Mouse (Mus musculus): ENCODE results near the gene Slc26a6. TPM values are rescaled to one million over a fixed set of nuclear protein-coding genes. Genes with fewer than 3 reads are reported as not detected.
A peak's percentile ranks its signal among the peaks of the same experiment; 100 is the strongest.

The Slc26a6 gene
- polyA plus RNA-seq, 1 experiment = 17.0 TPM

GRCm38 (mm10) chr9:108819495-108819894 lies 33.6 kb upstream of the Slc26a6 start:
- TF ChIP-seq POLR2A (IDR thresholded peaks at IDR 0.05; ENCODE audit: borderline replicate concordance, extremely low read depth, low read depth, low read length) (no peak), CTCF (IDR thresholded peaks at IDR 0.05; ENCODE audit: insufficient read depth, low read length) (peak; percentile 89)
- WGBS = 54% methylated on average over 3 of the region's 3 CpGs
- Histone ChIP-seq H3K4me3 (replicated peaks; ENCODE audit: extremely low read depth, low read depth, low read length) (no peak overlapping the region), H3K4me1 (ENCODE audit: control insufficient read depth, insufficient read depth, low read length) (no peaks in the 10 kb centered on the region)
- DNase-seq = peak; percentile 57

GRCm38 (mm10) chr9:108820077-108820476 lies 33.0 kb upstream of the Slc26a6 start:
- TF ChIP-seq CTCF (IDR thresholded peaks at IDR 0.05; ENCODE audit: insufficient read depth, low read length) = no peak
- TF ChIP-seq POLR2A (IDR thresholded peaks at IDR 0.05; ENCODE audit: borderline replicate concordance, extremely low read depth, low read depth, low read length) = no peak
- 58% methylated on average over 5 of the region's 5 CpGs for WGBS
- Histone ChIP-seq H3K4me1 (ENCODE audit: control insufficient read depth, insufficient read depth, low read length) (no peaks in the 10 kb centered on the region), H3K4me3 (replicated peaks; ENCODE audit: extremely low read depth, low read depth, low read length) (no peak overlapping the region)
- no peak for DNase-seq

- TF ChIP-seq CTCF (IDR thresholded peaks at IDR 0.05; ENCODE audit: insufficient read depth, low read length) = no peak
- no peak for TF ChIP-seq POLR2A (IDR thresholded peaks at IDR 0.05; ENCODE audit: borderline replicate concordance, extremely low read depth, low read depth, low read length)
- WGBS = 5% methylated on average over 25 of the region's 25 CpGs
- no peak for DNase-seq
- peaks cover 7% of the 10 kb centered on the region for H3K4me1 ChIP-seq (ENCODE audit: control insufficient read depth, insufficient read depth, low read length)
- no peak overlapping the region for H3K4me3 ChIP-seq (replicated peaks; ENCODE audit: extremely low read depth, low read depth, low read length)
These were observed 28.9 kb upstream of the Slc26a6 start for GRCm38 (mm10) chr9:108824144-108824685.

- no peak for DNase-seq
- Histone ChIP-seq H3K4me3 (replicated peaks; ENCODE audit: extremely low read depth, low read depth, low read length) (no peak overlapping the region), H3K4me1 (ENCODE audit: control insufficient read depth, insufficient read depth, low read length) (peaks cover 7% of the 10 kb centered on the region)
- 3% methylated on average over 31 of the region's 31 CpGs for WGBS
- no peak for TF ChIP-seq CTCF (IDR thresholded peaks at IDR 0.05; ENCODE audit: insufficient read depth, low read length)
- TF ChIP-seq POLR2A (IDR thresholded peaks at IDR 0.05; ENCODE audit: borderline replicate concordance, extremely low read depth, low read depth, low read length) = no peak
These were observed 28.2 kb upstream of the Slc26a6 start for GRCm38 (mm10) chr9:108824755-108825413.

GRCm38 (mm10) chr9:108825820-108826699 lies 27.0 kb upstream of the Slc26a6 start, which contains the start of gene Celsr3:
Celsr3 (plus strand) TSS chr9:108826320.
- peaks cover 7% of the 10 kb centered on the region for H3K4me1 ChIP-seq (ENCODE audit: control insufficient read depth, insufficient read depth, low read length)
- TF ChIP-seq CTCF (IDR thresholded peaks at IDR 0.05; ENCODE audit: insufficient read depth, low read length) = no peak
- no peak for TF ChIP-seq POLR2A (IDR thresholded peaks at IDR 0.05; ENCODE audit: borderline replicate concordance, extremely low read depth, low read depth, low read length)
- no peak for DNase-seq
- 4% methylated on average over 65 of the region's 70 CpGs for WGBS
- H3K4me3 ChIP-seq (replicated peaks; ENCODE audit: extremely low read depth, low read depth, low read length) = peak within 1 kb of the TSS; percentile 55

GRCm38 (mm10) chr9:108826700-108827340 lies 26.3 kb upstream of the Slc26a6 start:
- H3K4me3 ChIP-seq (replicated peaks; ENCODE audit: extremely low read depth, low read depth, low read length) = peak overlapping the region; percentile 55
- peak; percentile 84 for DNase-seq
- peaks cover 11% of the 10 kb centered on the region for H3K4me1 ChIP-seq (ENCODE audit: control insufficient read depth, insufficient read depth, low read length)
- WGBS = 3% methylated on average over 39 of the region's 39 CpGs
- TF ChIP-seq CTCF (IDR thresholded peaks at IDR 0.05; ENCODE audit: insufficient read depth, low read length) (no peak), POLR2A (IDR thresholded peaks at IDR 0.05; ENCODE audit: borderline replicate concordance, extremely low read depth, low read depth, low read length) (no peak)

GRCm38 (mm10) chr9:108827454-108827853 lies 25.6 kb upstream of the Slc26a6 start:
- Histone ChIP-seq H3K4me1 (ENCODE audit: control insufficient read depth, insufficient read depth, low read length) (peaks cover 15% of the 10 kb centered on the region), H3K4me3 (replicated peaks; ENCODE audit: extremely low read depth, low read depth, low read length) (no peak overlapping the region)
- no peak for DNase-seq
- 8% methylated on average over 34 of the region's 34 CpGs for WGBS
- TF ChIP-seq CTCF (IDR thresholded peaks at IDR 0.05; ENCODE audit: insufficient read depth, low read length) (no peak), POLR2A (IDR thresholded peaks at IDR 0.05; ENCODE audit: borderline replicate concordance, extremely low read depth, low read depth, low read length) (no peak)

- TF ChIP-seq POLR2A (IDR thresholded peaks at IDR 0.05; ENCODE audit: borderline replicate concordance, extremely low read depth, low read depth, low read length) = no peak
- TF ChIP-seq CTCF (IDR thresholded peaks at IDR 0.05; ENCODE audit: insufficient read depth, low read length) = no peak
- Histone ChIP-seq H3K4me3 (replicated peaks; ENCODE audit: extremely low read depth, low read depth, low read length) (no peak overlapping the region), H3K4me1 (ENCODE audit: control insufficient read depth, insufficient read depth, low read length) (peaks cover 18% of the 10 kb centered on the region)
- WGBS = 52% methylated on average over 18 of the region's 18 CpGs
- no peak for DNase-seq
These were observed 25.2 kb upstream of the Slc26a6 start for GRCm38 (mm10) chr9:108827906-108828305.

GRCm38 (mm10) chr9:108831637-108832036 lies 21.4 kb upstream of the Slc26a6 start:
- WGBS = 4% methylated on average over 23 of the region's 23 CpGs
- Histone ChIP-seq H3K4me1 (ENCODE audit: control insufficient read depth, insufficient read depth, low read length) (peaks cover 18% of the 10 kb centered on the region), H3K4me3 (replicated peaks; ENCODE audit: extremely low read depth, low read depth, low read length) (peak overlapping the region; percentile 56)
- no peak for DNase-seq
- TF ChIP-seq POLR2A (IDR thresholded peaks at IDR 0.05; ENCODE audit: borderline replicate concordance, extremely low read depth, low read depth, low read length) = no peak
- no peak for TF ChIP-seq CTCF (IDR thresholded peaks at IDR 0.05; ENCODE audit: insufficient read depth, low read length)
